Mouse (Mus musculus): ENCODE results near the gene Cyth1. TPM values are rescaled to one million over a fixed set of nuclear protein-coding genes. Genes with fewer than 3 reads are reported as not detected.

Cyth1 gene
- polyA plus RNA-seq, 1 experiment, result 19.5 TPM

DNA sequence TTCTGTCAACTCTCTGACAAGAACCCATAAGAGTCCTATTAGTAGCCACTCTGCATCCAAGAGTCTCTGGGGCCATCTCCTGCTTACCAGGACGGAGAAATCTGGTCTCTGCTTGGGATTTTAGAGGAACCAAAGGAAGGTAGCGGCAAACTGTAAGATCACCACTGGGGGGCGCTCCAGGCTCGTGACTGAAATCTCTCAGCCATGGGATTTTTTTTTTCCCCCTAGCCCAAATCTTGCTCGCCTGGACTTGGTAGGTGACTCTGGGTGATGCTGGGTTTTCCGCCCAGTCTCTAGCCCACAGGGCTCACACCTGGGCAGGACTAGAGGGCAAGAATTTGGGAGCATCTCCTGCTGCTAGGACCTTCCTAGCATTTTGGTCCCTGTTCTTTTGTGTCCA is 164.6 kb downstream of the Cyth1 start:
- DNase-seq, result peak; percentile 48
- WGBS, result 22% methylated on average over 6 of the region's 6 CpGs
- H3K4me3 ChIP-seq (ENCODE audit: insufficient read depth, low read depth, low read length), result no peak overlapping the region
- H3K36me3 ChIP-seq (ENCODE audit: control insufficient read depth, insufficient read depth, low read length), result no peaks in the 10 kb centered on the region
- H3K27me3 ChIP-seq (replicated peaks; ENCODE audit: control insufficient read depth, insufficient read depth, low read length), result no peaks in the 10 kb centered on the region
- no peaks in the 10 kb centered on the region for H3K4me1 ChIP-seq (ENCODE audit: control insufficient read depth, insufficient read depth, low read length)
- no peak overlapping the region for H3K27ac ChIP-seq (ENCODE audit: insufficient read depth, low read depth, low read length)
- TF ChIP-seq POLR2A (IDR thresholded peaks at IDR 0.05; ENCODE audit: low read depth, low read length), result no peak
- peak; percentile 70 for TF ChIP-seq CTCF (conservative IDR thresholded peaks at IDR 0.05; ENCODE audit: insufficient read depth, insufficient read length, low read depth, low read length)

DNA sequence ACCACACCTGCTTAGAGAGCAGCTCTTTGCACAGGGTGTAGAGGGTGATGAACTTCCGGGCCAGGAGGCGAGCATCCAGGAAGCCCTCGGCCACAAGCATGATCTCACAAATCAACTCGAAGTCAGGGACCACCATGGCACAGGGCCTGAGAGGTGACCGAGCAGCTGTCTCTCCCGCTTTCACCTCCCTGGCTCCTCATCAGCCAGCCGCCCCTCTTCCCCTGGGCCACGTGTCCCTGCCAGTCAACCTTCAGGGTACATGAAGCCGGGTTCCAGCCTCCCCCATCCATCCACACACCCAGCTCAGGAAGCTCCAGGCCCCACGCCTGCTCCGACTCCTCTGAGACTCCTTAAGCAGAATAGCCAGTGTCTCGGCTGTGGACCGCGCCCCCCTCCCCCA is 166.1 kb downstream of the Cyth1 start:
- Histone ChIP-seq H3K36me3 (ENCODE audit: control insufficient read depth, insufficient read depth, low read length) (no peaks in the 10 kb centered on the region), H3K27ac (ENCODE audit: insufficient read depth, low read depth, low read length) (no peak overlapping the region), H3K4me1 (ENCODE audit: control insufficient read depth, insufficient read depth, low read length) (no peaks in the 10 kb centered on the region), H3K4me3 (ENCODE audit: insufficient read depth, low read depth, low read length) (no peak overlapping the region), H3K27me3 (replicated peaks; ENCODE audit: control insufficient read depth, insufficient read depth, low read length) (no peaks in the 10 kb centered on the region)
- DNase-seq, result no peak
- no peak for TF ChIP-seq POLR2A (IDR thresholded peaks at IDR 0.05; ENCODE audit: low read depth, low read length)
- no peak for TF ChIP-seq CTCF (conservative IDR thresholded peaks at IDR 0.05; ENCODE audit: insufficient read depth, insufficient read length, low read depth, low read length)
- 84% methylated on average over 14 of the region's 14 CpGs for WGBS

Other genes starting within 250 kb of the Cyth1 start
- 0.08 and 0.19 TPM in 2 replicates for gene Dnah17, start 118.0 kb downstream of the Cyth1 start, polyA plus RNA-seq (2012; rRNA removed)
- 11.2 and 12.3 TPM in 2 replicates for gene Usp36, start 41.7 kb upstream of the Cyth1 start, polyA plus RNA-seq (2012; rRNA removed)
- gene Cep295nl, start 93.9 kb upstream of the Cyth1 start, polyA plus RNA-seq (2012; rRNA removed), result 0.06 and 0.07 TPM in 2 replicates
- 78.7 and 83.3 TPM in 2 replicates for gene Timp2, start 107.1 kb upstream of the Cyth1 start, polyA plus RNA-seq (2012; rRNA removed)
- gene Lgals3bp, start 153.5 kb upstream of the Cyth1 start, polyA plus RNA-seq (2012; rRNA removed), result 360 and 363 TPM in 2 replicates
- 42.6 and 53.0 TPM in 2 replicates for gene Cant1, start 170.5 kb upstream of the Cyth1 start, polyA plus RNA-seq (2012; rRNA removed)
- gene C1qtnf1, start 179.6 kb upstream of the Cyth1 start, polyA plus RNA-seq (2012; rRNA removed), result 22.8 and 24.2 TPM in 2 replicates
- 10.5 and 12.3 TPM in 2 replicates for gene Engase, start 228.2 kb upstream of the Cyth1 start, polyA plus RNA-seq (2012; rRNA removed)

All from kidney, adult 2 months (tissue).